Mouse (Mus musculus): ENCODE data around the gene Gsk3a. TPM values are rescaled to one million over a fixed set of nuclear protein-coding genes. Genes with fewer than 3 reads are reported as not detected.
A peak's percentile ranks its signal among the peaks of the same experiment; 100 is the strongest.
"Not testable (repeated sequence)": the region's sequence is repeated elsewhere in the genome, so short reads cannot be mapped to it uniquely, and the experiment has no call there.

Gsk3a gene
- polyA plus RNA-seq, 1 experiment from 2014 or later: 4.0 TPM

DNA sequence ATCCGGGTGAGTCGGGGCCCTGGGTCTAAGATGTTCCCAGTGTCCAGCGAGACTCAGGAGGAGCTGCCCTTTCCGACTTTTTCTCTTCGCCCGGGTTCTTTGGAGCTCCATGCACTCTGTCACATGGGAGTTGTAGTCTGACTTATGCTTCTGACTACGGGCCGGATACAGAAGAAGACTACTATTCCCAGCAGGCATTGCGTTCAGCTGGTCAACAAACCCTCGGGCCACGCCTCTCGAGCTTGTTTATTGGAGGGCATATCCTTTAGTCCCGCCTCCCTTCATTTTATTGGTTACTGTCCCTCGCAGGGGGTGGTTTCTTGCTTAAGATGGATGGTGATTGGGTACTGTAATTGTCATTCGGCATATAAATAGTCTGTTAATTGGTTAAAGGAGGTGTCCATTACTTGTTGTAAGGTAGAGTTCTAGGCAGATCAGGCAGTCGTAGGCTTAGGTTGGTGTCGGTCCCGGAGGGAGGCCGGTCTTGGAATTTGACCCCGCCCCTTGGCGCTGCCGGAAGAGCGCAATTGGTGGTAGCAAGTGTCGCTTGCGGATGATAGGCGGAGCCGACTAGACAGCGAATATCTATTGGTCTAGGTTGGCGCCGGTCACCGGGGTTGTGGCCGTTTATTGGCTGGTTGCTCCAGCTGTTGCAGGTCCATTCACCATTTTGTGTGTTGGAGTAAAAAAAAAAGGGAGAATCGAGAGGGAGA lies 30.3 kb upstream of the Gsk3a start:
- Histone ChIP-seq H3K27ac (ENCODE audit: low read length) (peak overlapping the region; percentile 81), H3K4me2 (ENCODE audit: low read depth, low read length) (peak overlapping the region; percentile 80), H3K4me1 (ENCODE audit: control insufficient read depth, insufficient read depth, low read length) (peaks cover 19% of the 10 kb centered on the region), H3K36me3 (ENCODE audit: control insufficient read depth, insufficient read depth, low read length) (no peaks in the 10 kb centered on the region; the same call in 1 of the 2 replicates), H3K27me3 (replicated peaks; ENCODE audit: control insufficient read depth, insufficient read depth, low read length) (no peaks in the 10 kb centered on the region), H3K9ac (ENCODE audit: low read depth, low read length) (peak overlapping the region; percentile 94), H3K4me3 (ENCODE audit: low read length) (peak overlapping the region; percentile 87), H3K9me3 (ENCODE audit: control insufficient read depth, low read length) (no peaks in the 10 kb centered on the region)
- WGBS: under 1% methylated on average over 33 of the region's 33 CpGs
- ATAC-seq: peak; percentile 96

DNA sequence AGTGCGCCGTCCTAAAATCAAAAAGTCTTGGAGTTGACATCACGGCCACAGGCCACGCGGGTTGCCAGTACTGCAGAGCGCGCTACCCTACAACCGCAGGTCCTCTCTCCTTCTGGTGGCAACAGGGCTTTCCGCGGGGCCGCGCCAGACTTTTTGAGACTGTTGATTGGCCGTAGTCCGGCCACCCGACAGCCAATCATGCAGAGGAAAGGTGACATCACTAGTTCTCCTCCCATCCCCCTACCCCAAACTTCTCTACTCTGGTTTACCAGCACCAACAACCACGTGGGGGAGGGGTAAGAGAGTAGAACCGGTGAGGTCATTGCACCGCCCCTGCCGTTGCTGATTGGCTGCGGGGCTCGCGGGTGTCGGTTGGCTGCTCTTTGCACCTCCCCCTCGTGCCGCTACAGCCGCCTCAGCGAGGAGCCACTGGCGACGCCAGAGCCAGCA lies 29.7 kb upstream of the Gsk3a start, which contains the start of gene Cic:
Gene Cic (plus strand): TSS at position 404 of the 450 bp plus-strand sequence.
- ATAC-seq: peak; percentile 88
- Histone ChIP-seq H3K9me3 (ENCODE audit: control insufficient read depth, low read length) (no peaks in the 10 kb centered on the region), H3K4me2 (ENCODE audit: low read depth, low read length) (peak within 1 kb of the TSS; percentile 80), H3K4me3 (ENCODE audit: low read length) (peak within 1 kb of the TSS; percentile 87), H3K36me3 (ENCODE audit: control insufficient read depth, insufficient read depth, low read length) (no peaks in the 10 kb centered on the region; the same call in 1 of the 2 replicates), H3K27ac (ENCODE audit: low read length) (peak within 1 kb of the TSS; percentile 81), H3K27me3 (replicated peaks; ENCODE audit: control insufficient read depth, insufficient read depth, low read length) (no peaks in the 10 kb centered on the region), H3K9ac (ENCODE audit: low read depth, low read length) (peak within 1 kb of the TSS; percentile 94), H3K4me1 (ENCODE audit: control insufficient read depth, insufficient read depth, low read length) (peaks cover 19% of the 10 kb centered on the region)
- WGBS: 0% methylated on average over 29 of the region's 29 CpGs

GRCm38 (mm10) chr7:25266180-25266962 lies 28.7 kb upstream of the Gsk3a start:
- no peak overlapping the region for H3K4me3 ChIP-seq (ENCODE audit: low read length)
- peak overlapping the region; percentile 71; the same call in 1 of the 2 replicates for H3K9ac ChIP-seq (ENCODE audit: low read depth, low read length)
- H3K4me1 ChIP-seq (ENCODE audit: control insufficient read depth, insufficient read depth, low read length): peaks cover 19% of the 10 kb centered on the region
- no peak for ATAC-seq
- no peaks in the 10 kb centered on the region for H3K27me3 ChIP-seq (replicated peaks; ENCODE audit: control insufficient read depth, insufficient read depth, low read length)
- no peaks in the 10 kb centered on the region for H3K9me3 ChIP-seq (ENCODE audit: control insufficient read depth, low read length)
- WGBS: 89% methylated on average over 8 of the region's 8 CpGs
- no peaks in the 10 kb centered on the region; the same call in 1 of the 2 replicates for H3K36me3 ChIP-seq (ENCODE audit: control insufficient read depth, insufficient read depth, low read length)
- peak overlapping the region; percentile 75; the same call in 1 of the 2 replicates for H3K4me2 ChIP-seq (ENCODE audit: low read depth, low read length)
- no peak overlapping the region for H3K27ac ChIP-seq (ENCODE audit: low read length)

DNA sequence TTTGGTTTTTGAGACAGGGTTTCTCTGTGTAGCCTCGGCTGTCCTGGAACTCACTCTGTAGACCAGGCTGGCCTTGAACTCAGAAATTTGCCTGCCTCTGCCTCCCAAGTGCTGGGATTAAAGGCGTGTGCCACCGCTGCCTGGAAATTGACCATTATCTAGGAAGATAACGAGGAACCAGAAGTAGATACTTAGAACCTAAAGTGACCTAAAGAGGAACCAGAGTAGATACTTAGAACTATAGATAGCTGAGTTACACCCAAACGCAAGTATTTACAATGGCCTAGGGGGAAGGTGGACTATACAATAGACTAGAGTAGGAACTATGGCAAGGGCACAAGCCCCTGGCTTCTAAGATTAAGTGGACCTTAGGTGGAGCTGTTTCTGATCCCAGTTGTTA lies 28.1 kb upstream of the Gsk3a start:
- H3K4me1 ChIP-seq (ENCODE audit: control insufficient read depth, insufficient read depth, low read length): peaks cover 19% of the 10 kb centered on the region
- H3K36me3 ChIP-seq (ENCODE audit: control insufficient read depth, insufficient read depth, low read length); ATAC-seq; H3K4me2 ChIP-seq (ENCODE audit: low read depth, low read length); H3K27me3 ChIP-seq (replicated peaks; ENCODE audit: control insufficient read depth, insufficient read depth, low read length); H3K9ac ChIP-seq (ENCODE audit: low read depth, low read length); H3K27ac ChIP-seq (ENCODE audit: low read length); H3K4me3 ChIP-seq (ENCODE audit: low read length); H3K9me3 ChIP-seq (ENCODE audit: control insufficient read depth, low read length): not testable (repeated sequence)
- WGBS: 94% methylated on average over 5 of the region's 5 CpGs

- Histone ChIP-seq H3K27me3 (replicated peaks; ENCODE audit: control insufficient read depth, insufficient read depth, low read length) (no peaks in the 10 kb centered on the region), H3K9ac (ENCODE audit: low read depth, low read length) (no peak overlapping the region), H3K4me2 (ENCODE audit: low read depth, low read length) (no peak overlapping the region), H3K4me3 (ENCODE audit: low read length) (no peak overlapping the region), H3K9me3 (ENCODE audit: control insufficient read depth, low read length) (no peaks in the 10 kb centered on the region), H3K4me1 (ENCODE audit: control insufficient read depth, insufficient read depth, low read length) (peaks cover 9% of the 10 kb centered on the region), H3K36me3 (ENCODE audit: control insufficient read depth, insufficient read depth, low read length) (no peaks in the 10 kb centered on the region), H3K27ac (ENCODE audit: low read length) (no peak overlapping the region)
- 39% methylated on average over 17 of the region's 17 CpGs for WGBS
- ATAC-seq: no peak
These were observed 26.6 kb upstream of the Gsk3a start for GRCm38 (mm10) chr7:25263968-25264870.

- no peak overlapping the region for H3K27ac ChIP-seq (ENCODE audit: low read length)
- no peak overlapping the region for H3K4me2 ChIP-seq (ENCODE audit: low read depth, low read length)
- no peak overlapping the region for H3K4me3 ChIP-seq (ENCODE audit: low read length)
- no peaks in the 10 kb centered on the region for H3K36me3 ChIP-seq (ENCODE audit: control insufficient read depth, insufficient read depth, low read length)
- no peak overlapping the region for H3K9ac ChIP-seq (ENCODE audit: low read depth, low read length)
- no peaks in the 10 kb centered on the region for H3K9me3 ChIP-seq (ENCODE audit: control insufficient read depth, low read length)
- no peak for ATAC-seq
- no peaks in the 10 kb centered on the region for H3K27me3 ChIP-seq (replicated peaks; ENCODE audit: control insufficient read depth, insufficient read depth, low read length)
- peaks cover 2% of the 10 kb centered on the region for H3K4me1 ChIP-seq (ENCODE audit: control insufficient read depth, insufficient read depth, low read length)
- 86% methylated on average over 1 of the region's 1 CpGs for WGBS
These were observed 24.2 kb upstream of the Gsk3a start for GRCm38 (mm10) chr7:25261896-25262295.

DNA sequence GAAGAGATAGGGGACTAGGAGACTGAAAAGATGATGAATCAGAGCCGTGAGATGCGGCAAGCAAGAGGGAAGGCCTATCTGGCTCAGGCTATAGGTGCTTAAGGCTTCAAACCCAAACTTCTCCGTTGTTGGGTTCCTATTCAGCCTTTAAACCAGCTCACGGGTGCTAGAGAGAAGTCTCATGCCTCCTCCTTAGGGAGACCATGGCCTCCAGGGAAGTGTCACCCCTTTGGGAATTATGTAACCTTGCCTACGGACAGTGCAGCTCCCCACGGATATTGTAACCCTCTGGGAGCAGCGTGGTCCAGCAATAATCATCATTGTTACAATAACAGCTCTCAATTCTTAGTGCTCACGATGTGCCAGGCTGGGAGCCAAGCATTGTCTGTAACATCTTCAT lies 14.2 kb upstream of the Gsk3a start:
- no peaks in the 10 kb centered on the region for H3K36me3 ChIP-seq (ENCODE audit: control insufficient read depth, insufficient read depth, low read length)
- peak overlapping the region; percentile 91 for H3K4me3 ChIP-seq (ENCODE audit: low read length)
- H3K4me1 ChIP-seq (ENCODE audit: control insufficient read depth, insufficient read depth, low read length): peaks cover 18% of the 10 kb centered on the region
- peak overlapping the region; percentile 95 for H3K9ac ChIP-seq (ENCODE audit: low read depth, low read length)
- peak overlapping the region; percentile 98 for H3K27ac ChIP-seq (ENCODE audit: low read length)
- H3K9me3 ChIP-seq (ENCODE audit: control insufficient read depth, low read length): no peaks in the 10 kb centered on the region
- H3K4me2 ChIP-seq (ENCODE audit: low read depth, low read length): peak overlapping the region; percentile 90
- no peaks in the 10 kb centered on the region for H3K27me3 ChIP-seq (replicated peaks; ENCODE audit: control insufficient read depth, insufficient read depth, low read length)
- ATAC-seq: no peak
- 25% methylated on average over 8 of the region's 8 CpGs for WGBS

GRCm38 (mm10) chr7:25251071-25251791 lies 13.6 kb upstream of the Gsk3a start:
- Histone ChIP-seq H3K36me3 (ENCODE audit: control insufficient read depth, insufficient read depth, low read length) (no peaks in the 10 kb centered on the region), H3K9me3 (ENCODE audit: control insufficient read depth, low read length) (no peaks in the 10 kb centered on the region), H3K4me2 (ENCODE audit: low read depth, low read length) (peak overlapping the region; percentile 90), H3K4me1 (ENCODE audit: control insufficient read depth, insufficient read depth, low read length) (peaks cover 24% of the 10 kb centered on the region), H3K27ac (ENCODE audit: low read length) (peak overlapping the region; percentile 98), H3K9ac (ENCODE audit: low read depth, low read length) (peak overlapping the region; percentile 95), H3K4me3 (ENCODE audit: low read length) (peak overlapping the region; percentile 91), H3K27me3 (replicated peaks; ENCODE audit: control insufficient read depth, insufficient read depth, low read length) (no peaks in the 10 kb centered on the region)
- peak; percentile 41 for ATAC-seq
- WGBS: 6% methylated on average over 22 of the region's 22 CpGs

All from intestine, embryonic 16.5 days (tissue).